Mouse (Mus musculus) embryonic facial prominence, embryonic 12.5 days (tissue): ENCODE results near the gene Rnf103. TPM values are rescaled to one million over a fixed set of nuclear protein-coding genes. Genes with fewer than 3 reads are reported as not detected.
"Not testable (repeated sequence)": the region's sequence is repeated elsewhere in the genome, so short reads cannot be mapped to it uniquely, and the experiment has no call there.

Experiments
- ATAC-seq: fragments of 200-750 bp; cut with Nextera tagmentation; 2 replicates; pipeline ENCODE4 v1.8.0; 2017; ENCODE audit not compliant: insufficient number of reproducible peaks, insufficient read depth, low FRiP score, low TSS enrichment
- H3K27ac ChIP-seq: fragments of 300-500 bp; sonication (generic); 2 replicates; pipeline ENCODE4 v1.5.1; 2016; ENCODE audit warnings: mild to moderate bottlenecking
- H3K27me3 ChIP-seq: fragments of 300-500 bp; sonication (generic); 2 replicates; pipeline ENCODE4 v1.6.1; 2016; ENCODE audit warnings: mild to moderate bottlenecking, moderate library complexity
- H3K36me3 ChIP-seq: fragments of 300-500 bp; sonication (generic); 2 replicates; pipeline ENCODE4 v1.6.1; 2016; ENCODE audit warnings: mild to moderate bottlenecking
- H3K4me1 ChIP-seq: fragments of 300-500 bp; sonication (generic); 2 replicates; pipeline ENCODE4 v1.6.1; 2016
- H3K4me2 ChIP-seq: fragments of 300-500 bp; sonication (generic); replicated peaks from 2 replicates; pipeline ENCODE4 v1.6.1; 2016; ENCODE audit warnings: mild to moderate bottlenecking, moderate library complexity
- H3K4me3 ChIP-seq: fragments of 300-500 bp; sonication (generic); 2 replicates; pipeline ENCODE4 v1.5.1; 2016; ENCODE audit warnings: mild to moderate bottlenecking
- H3K9ac ChIP-seq: fragments of 300-500 bp; sonication (generic); 2 replicates; pipeline ENCODE4 v1.6.1; 2016; ENCODE audit warnings: mild to moderate bottlenecking, moderate library complexity
- H3K9me3 ChIP-seq: fragments of 300-500 bp; sonication (generic); 2 replicates; pipeline ENCODE4 v1.6.1; 2016; ENCODE audit warnings: mild to moderate bottlenecking, moderate library complexity
- WGBS: fragments of 180-500 bp; shearing (Covaris S2); methylation state at CpG from one replicate; pipeline ENCODE4 v1.1.7; 2016; 5-methylcytosine and 5-hydroxymethylcytosine counted together
- polyA plus RNA-seq: library from polyadenylated mRNA; unstranded; fragments of >200 nt; fragmentation: Nextera tagmentation; extraction: Ambion mirVana; gene quantifications from 2 replicates; pipeline ENCODE4 v1.2.1, GENCODE M21; 2016

Rnf103 gene
- 20.6 and 22.4 TPM in 2 replicates for polyA plus RNA-seq

DNA sequence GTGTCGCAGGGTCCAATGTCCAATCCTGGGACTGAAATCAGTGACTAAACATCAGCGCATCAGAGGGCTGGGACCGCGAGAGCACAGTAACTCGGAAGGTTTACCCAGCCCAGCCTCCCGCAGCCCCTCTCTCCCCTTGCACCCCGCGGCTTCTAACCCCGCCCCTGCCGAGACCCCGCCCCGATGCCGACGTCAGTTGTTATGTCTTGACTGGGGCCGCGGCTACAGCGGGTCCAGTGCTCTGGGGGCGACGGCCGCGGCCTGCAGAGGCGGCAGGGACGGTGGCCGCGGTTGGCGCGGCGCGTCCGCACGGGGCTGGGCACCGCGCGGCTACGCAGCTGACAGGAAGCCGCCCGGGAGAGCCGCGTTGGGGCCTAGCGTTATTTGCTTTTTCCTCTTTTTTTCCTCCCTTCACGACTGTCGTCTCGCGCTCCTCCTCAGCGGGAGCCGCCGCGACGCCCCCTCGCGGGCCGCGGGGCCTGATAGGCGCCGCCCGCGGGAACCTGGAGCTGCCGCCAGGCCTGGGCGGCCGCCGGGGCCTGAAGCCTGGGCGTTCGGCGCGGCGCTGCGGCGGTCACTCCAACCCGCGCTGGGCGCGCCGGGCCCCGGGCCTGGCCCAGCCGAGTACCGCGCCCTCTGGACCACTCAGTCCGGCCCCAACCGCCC lies at the start of gene Rnf103:
Gene Rnf103, plus strand, starts transcription at position 220 of the 666 bp plus-strand sequence.
- peak; percentile 97 for ATAC-seq
- Histone ChIP-seq H3K36me3 (no peaks in the 10 kb centered on the region), H3K9ac (peak within 1 kb of the TSS; percentile 96), H3K9me3 (no peaks in the 10 kb centered on the region), H3K27me3 (no peaks in the 10 kb centered on the region), H3K27ac (peak within 1 kb of the TSS; percentile 97), H3K4me3 (peak within 1 kb of the TSS; percentile 88), H3K4me1 (peaks cover 11% of the 10 kb centered on the region), H3K4me2 (peak within 1 kb of the TSS; percentile 82)
- 1% methylated on average over 77 of the region's 79 CpGs for WGBS

DNA sequence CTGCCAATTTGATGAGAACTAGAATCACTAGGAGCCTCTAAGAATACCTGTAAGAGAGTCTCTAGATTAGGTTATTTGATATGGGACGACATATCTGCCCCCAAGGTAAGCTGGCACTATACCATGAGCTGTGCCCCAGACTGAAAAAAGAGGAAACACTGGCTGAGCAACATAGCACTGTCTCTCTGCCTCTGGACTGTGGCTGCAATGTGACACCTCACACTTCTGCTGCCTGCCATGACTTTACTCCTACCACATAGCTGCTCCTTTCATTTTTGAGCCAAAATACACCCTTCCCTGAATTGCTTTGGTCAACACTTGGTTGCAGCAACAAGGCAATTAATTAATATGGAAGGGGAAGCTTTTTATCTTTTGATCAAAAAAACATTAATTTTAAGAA lies 48.9 kb upstream of the Rnf103 start:
- no peak overlapping the region for H3K4me3 ChIP-seq
- no peak overlapping the region for H3K4me2 ChIP-seq
- 65% methylated on average over 1 of the region's 1 CpGs for WGBS
- no peaks in the 10 kb centered on the region for H3K27me3 ChIP-seq
- H3K9me3 ChIP-seq: no peaks in the 10 kb centered on the region
- no peaks in the 10 kb centered on the region for H3K36me3 ChIP-seq
- H3K27ac ChIP-seq: no peak overlapping the region
- H3K9ac ChIP-seq: no peak overlapping the region
- peaks cover 10% of the 10 kb centered on the region; the same call in 1 of the 2 replicates for H3K4me1 ChIP-seq
- no peak for ATAC-seq

DNA sequence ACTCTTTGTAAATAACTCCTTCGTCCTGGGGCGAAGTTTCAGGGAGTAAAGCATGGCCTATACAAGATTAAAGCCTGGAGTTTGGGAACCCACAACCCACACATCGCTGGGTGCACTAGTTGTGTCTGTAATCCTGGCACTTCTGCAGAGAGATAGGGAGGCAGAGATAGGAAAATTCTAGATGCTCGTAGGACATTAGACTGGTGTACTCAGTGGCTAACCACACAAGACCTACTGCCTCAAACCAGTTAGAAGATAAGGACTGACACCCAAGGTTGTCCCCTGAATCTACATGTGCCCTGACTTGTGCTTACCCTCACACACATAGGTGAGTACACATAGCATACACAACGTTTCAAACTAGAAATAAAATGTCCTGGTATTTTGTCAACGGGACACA lies 48.1 kb upstream of the Rnf103 start:
- Histone ChIP-seq H3K36me3 (no peaks in the 10 kb centered on the region), H3K27ac (no peak overlapping the region), H3K4me2 (no peak overlapping the region), H3K27me3 (no peaks in the 10 kb centered on the region), H3K4me3 (no peak overlapping the region), H3K4me1 (peaks cover 10% of the 10 kb centered on the region; the same call in 1 of the 2 replicates), H3K9ac (no peak overlapping the region), H3K9me3 (no peaks in the 10 kb centered on the region)
- 80% methylated on average over 6 of the region's 6 CpGs for WGBS
- no peak for ATAC-seq

DNA sequence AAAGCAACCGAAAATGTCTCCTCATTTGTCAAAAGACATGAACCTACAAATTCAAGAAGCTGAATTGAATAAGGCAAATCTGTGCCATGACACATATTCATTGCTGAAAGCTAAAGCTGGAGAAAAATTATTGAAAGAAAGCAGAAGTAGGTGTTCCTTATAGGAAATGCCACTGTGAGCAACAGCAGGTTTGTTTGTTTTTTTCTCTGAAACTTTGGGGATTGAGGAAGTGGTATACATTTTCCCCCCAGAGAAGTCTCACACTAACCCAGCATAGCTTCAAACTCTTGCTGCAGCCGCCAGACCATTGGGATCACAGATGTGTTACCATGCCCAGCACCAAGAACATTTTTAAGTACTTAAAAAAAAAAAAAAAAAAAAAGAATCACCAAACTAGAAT lies 40.9 kb upstream of the Rnf103 start:
- 72% methylated on average over 2 of the region's 2 CpGs for WGBS
- Histone ChIP-seq H3K27ac (no peak overlapping the region), H3K4me2 (no peak overlapping the region), H3K9me3 (no peaks in the 10 kb centered on the region), H3K4me3 (no peak overlapping the region), H3K9ac (no peak overlapping the region), H3K4me1 (no peaks in the 10 kb centered on the region), H3K36me3 (no peaks in the 10 kb centered on the region), H3K27me3 (no peaks in the 10 kb centered on the region)
- ATAC-seq: no peak

DNA sequence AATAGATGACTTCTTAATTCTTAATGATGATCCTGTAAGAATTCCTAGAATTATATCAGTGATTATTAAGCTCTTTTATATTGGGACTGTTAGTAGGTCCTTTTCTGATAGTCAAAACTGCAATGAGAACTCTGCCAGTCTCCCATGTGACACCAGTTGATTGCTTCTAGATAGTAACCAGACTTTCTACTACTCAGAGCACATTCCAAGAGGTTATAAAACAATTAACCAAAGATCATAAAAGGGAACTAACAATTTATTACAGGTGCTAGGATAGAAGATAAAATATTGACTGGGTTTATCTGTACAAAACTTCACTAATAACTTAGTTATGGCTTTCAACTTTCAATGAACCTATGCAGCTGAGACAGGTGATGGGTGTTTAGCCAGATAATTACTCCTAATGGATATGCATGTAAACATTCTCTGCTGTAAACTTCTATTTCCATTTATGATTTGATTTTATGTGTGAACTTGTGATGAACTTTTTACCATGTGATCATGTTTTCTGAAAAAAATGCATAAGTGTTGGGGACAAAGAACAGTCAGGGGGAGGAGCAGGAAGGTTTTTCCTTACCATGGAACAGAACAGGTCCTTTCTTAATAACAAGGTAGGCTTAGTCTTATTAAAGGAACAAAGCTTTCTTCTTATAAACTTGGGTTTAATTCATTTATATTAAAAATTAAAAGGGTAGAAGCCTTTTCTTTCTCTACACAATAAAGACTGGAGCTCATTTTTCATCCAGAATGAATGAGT lies 39.5 kb upstream of the Rnf103 start:
- H3K9me3 ChIP-seq, H3K36me3 ChIP-seq, H3K4me3 ChIP-seq, H3K27me3 ChIP-seq, ATAC-seq, H3K4me1 ChIP-seq, H3K9ac ChIP-seq, H3K4me2 ChIP-seq, H3K27ac ChIP-seq: not testable (repeated sequence)

DNA sequence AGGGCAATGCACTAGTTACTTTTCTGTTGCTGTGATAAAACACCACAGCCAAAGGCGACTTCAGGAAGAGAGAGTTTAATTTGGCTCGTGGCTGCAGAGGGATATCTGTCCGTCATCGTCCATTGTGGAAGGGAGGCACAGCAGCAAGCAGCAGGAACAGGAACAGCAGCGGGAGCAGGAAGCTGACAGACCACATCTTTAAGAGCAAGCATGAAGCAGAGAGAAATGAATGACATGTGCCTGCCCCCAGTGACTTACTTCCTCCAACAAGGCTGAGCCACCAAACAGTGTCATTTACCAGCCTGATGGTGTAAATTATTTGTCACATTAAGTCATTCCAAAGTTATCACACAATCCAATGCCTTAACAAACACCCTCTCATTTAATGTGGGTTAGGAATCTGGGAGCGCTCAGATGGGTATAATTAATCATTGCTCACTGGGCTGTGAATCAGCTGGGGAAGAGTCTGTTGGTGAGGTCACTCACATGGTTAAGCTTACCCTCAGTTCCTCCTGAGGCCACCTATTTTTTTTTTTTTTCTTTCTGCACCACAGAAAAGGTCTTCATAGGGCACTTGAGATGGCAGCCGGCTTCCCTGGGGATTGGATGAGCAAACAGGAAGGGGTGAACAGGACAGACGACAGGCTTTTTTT lies 35.6 kb upstream of the Rnf103 start:
- H3K9me3 ChIP-seq: no peaks in the 10 kb centered on the region
- no peak for ATAC-seq

DNA sequence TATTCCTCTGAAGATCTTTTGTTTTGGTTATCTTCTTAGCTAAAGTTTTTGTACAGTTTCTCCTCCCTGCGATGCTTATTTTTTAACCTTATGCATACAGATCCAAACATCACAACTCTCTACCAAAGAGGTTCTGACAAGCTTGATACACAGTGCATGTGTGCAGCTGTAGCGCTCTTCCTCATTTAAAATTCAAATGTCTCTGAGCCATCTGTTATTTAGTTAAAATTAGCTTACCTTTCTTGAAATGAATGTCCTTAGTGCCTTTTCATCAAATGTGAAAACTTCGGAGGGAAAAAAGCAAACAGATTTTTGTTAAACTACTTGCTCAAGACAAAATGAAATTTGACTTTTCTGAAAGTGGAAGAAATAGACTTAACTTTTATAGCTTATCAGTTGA lies 28.5 kb upstream of the Rnf103 start:
- no peaks in the 10 kb centered on the region for H3K36me3 ChIP-seq
- no peaks in the 10 kb centered on the region for H3K9me3 ChIP-seq
- no peaks in the 10 kb centered on the region for H3K27me3 ChIP-seq
- no peak overlapping the region for H3K27ac ChIP-seq
- ATAC-seq: no peak
- H3K4me2 ChIP-seq: no peak overlapping the region
- no peaks in the 10 kb centered on the region for H3K4me1 ChIP-seq
- no peak overlapping the region for H3K4me3 ChIP-seq
- 79% methylated on average over 3 of the region's 3 CpGs for WGBS
- H3K9ac ChIP-seq: no peak overlapping the region

More for the DNA sequence above, 35.6 kb upstream of the Rnf103 start:
- WGBS: 63% methylated on average over 8 of the region's 8 CpGs
- Histone ChIP-seq H3K9ac (no peak overlapping the region), H3K36me3 (no peaks in the 10 kb centered on the region), H3K27ac (no peak overlapping the region), H3K4me1 (no peaks in the 10 kb centered on the region), H3K27me3 (no peaks in the 10 kb centered on the region), H3K4me2 (no peak overlapping the region), H3K4me3 (no peak overlapping the region)

DNA sequence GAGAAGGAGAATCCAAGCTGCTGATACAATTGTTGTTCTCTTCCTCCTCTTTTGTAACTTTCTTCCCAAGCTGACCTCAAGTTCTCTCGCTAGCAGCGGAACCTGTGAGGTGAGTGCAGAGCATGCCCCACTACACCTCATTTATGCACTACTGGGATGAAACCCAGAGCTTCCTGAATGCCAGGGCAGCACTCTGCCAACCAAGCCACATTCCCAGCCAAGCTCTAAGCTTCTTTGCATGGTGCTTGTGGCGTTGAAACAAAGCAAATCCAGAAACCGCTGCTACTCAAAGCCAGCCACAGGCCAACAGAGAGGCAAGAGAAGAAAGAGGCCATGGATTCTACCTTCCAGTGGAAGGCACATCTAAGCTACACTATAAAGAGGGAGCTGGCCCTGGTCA lies 25.9 kb upstream of the Rnf103 start:
- Histone ChIP-seq H3K9me3 (no peaks in the 10 kb centered on the region), H3K4me2 (no peak overlapping the region), H3K27ac (no peak overlapping the region), H3K4me3 (no peak overlapping the region), H3K9ac (no peak overlapping the region), H3K27me3 (no peaks in the 10 kb centered on the region), H3K4me1 (no peaks in the 10 kb centered on the region), H3K36me3 (no peaks in the 10 kb centered on the region)
- 80% methylated on average over 4 of the region's 4 CpGs for WGBS
- no peak for ATAC-seq

DNA sequence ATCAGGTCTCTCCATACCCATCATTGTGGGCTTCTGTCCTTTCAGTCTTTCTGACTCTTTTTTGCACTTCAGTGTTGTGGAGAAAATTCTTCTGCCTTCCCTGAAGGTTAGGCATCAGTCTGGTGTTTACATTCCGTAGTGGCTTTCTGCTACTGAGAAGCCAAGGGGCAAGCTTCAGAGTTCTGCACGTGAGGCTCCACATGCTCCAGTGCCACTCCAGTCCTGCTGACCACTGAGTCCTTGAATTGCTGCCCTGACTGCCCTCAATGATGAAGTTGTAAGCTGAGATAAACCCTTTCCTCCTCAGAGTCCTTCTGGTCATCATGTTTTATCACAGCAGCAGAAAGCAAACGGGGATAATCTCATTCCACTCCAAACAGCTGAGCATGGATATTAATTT lies 24.4 kb upstream of the Rnf103 start:
- H3K27me3 ChIP-seq: no peaks in the 10 kb centered on the region
- no peaks in the 10 kb centered on the region for H3K36me3 ChIP-seq
- H3K4me2 ChIP-seq: no peak overlapping the region
- no peak overlapping the region for H3K4me3 ChIP-seq
- H3K4me1 ChIP-seq: no peaks in the 10 kb centered on the region
- no peak overlapping the region for H3K27ac ChIP-seq
- H3K9me3 ChIP-seq: no peaks in the 10 kb centered on the region
- no peak overlapping the region for H3K9ac ChIP-seq
- 61% methylated on average over 3 of the region's 3 CpGs for WGBS
- ATAC-seq: no peak

DNA sequence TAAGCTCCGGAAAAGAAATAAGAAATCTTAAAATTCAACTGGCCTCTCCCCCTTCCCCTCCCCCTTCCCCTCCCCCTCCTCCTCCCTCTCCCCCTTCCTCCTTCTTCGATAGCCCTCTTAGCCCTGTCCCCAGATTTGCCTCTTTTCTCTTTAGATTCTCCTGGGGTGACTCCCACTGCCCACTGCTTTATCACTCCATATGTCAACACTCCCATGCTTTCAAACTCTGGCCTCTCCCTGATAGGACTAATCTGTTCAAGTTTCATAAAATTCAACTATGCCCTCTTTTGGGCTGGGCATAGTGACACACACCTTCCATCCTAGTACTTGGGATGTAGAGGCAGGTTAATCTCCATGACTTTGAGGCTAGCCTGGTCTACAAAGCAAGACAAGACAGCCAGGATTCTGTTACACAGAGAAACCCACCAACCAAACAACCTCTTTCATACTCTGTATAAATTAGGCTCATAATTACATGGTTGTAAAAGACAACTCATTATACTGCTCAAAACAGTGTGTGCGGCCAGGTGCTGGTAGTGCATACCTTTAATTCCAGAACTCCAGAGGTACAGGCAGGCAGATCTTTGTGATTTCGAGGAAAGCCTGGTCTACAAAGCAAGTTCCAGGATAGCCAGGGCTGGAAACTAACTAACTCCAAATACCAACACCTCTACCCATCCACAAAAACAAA lies 21.7 kb upstream of the Rnf103 start:
- WGBS: 83% methylated on average over 4 of the region's 4 CpGs
- Histone ChIP-seq H3K27me3 (no peaks in the 10 kb centered on the region), H3K9ac (no peak overlapping the region)

DNA sequence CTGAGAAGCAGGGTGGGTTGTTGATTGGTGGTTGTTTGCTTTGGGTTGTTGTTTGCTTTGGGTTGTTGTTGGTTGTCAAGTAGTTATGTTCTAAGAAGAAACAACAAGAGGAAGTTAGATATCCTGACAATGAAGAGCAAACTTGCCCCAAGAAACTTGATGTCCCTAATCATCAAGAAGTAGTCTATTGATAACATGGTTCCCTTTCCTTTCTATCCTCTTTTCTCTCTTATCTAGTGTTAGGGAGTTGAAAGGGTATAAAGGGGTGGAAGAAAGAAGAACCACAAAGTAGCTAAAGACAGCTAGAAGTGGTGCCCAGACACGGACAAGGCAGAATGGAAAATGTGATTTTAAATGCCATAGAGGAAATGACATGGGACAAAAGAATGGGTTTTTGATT lies 20.9 kb upstream of the Rnf103 start:
- no peak overlapping the region for H3K27ac ChIP-seq
- H3K4me1 ChIP-seq: no peaks in the 10 kb centered on the region
- H3K27me3 ChIP-seq: no peaks in the 10 kb centered on the region
- WGBS: 57% methylated on average over 1 of the region's 1 CpGs
- ATAC-seq: no peak
- H3K4me3 ChIP-seq: no peak overlapping the region
- H3K9ac ChIP-seq: no peak overlapping the region
- no peak overlapping the region for H3K4me2 ChIP-seq
- no peaks in the 10 kb centered on the region for H3K36me3 ChIP-seq
- no peaks in the 10 kb centered on the region for H3K9me3 ChIP-seq

More for the DNA sequence above, 21.7 kb upstream of the Rnf103 start:
- no peak overlapping the region for H3K27ac ChIP-seq
- no peaks in the 10 kb centered on the region for H3K9me3 ChIP-seq
- no peak for ATAC-seq
- H3K4me2 ChIP-seq: no peak overlapping the region
- H3K4me1 ChIP-seq: no peaks in the 10 kb centered on the region
- no peak overlapping the region for H3K4me3 ChIP-seq
- H3K36me3 ChIP-seq: no peaks in the 10 kb centered on the region
